Mouse (Mus musculus) ES-E14 (cell line): ENCODE measurements around the gene Ptpa.

Experiments
- CHD2 ChIP-seq: IDR thresholded peaks from 2 replicates; pipeline ENCODE4 v1.6.1; 2014; ENCODE audit warnings: mild to moderate bottlenecking, low read depth, low read length, inconsistent platforms
- HCFC1 ChIP-seq: IDR thresholded peaks from 2 replicates; pipeline ENCODE4 v1.6.1; 2012; ENCODE audit warnings: low read length, inconsistent platforms, borderline replicate concordance; ENCODE audit not compliant: insufficient read depth
- ZC3H11A ChIP-seq: IDR thresholded peaks from 2 replicates; pipeline ENCODE4 v1.6.1; 2012; ENCODE audit warnings: low read depth, mild to moderate bottlenecking, inconsistent platforms, low read length, borderline replicate concordance

- TF ChIP-seq HCFC1 (no peak), CHD2 (no peak), ZC3H11A (no peak)
Observed at GRCm38 (mm10) chr2:30409454-30410176, 6.2 kb upstream of the Ptpa start.
